Mouse (Mus musculus): ENCODE data around the gene Gm13723. TPM values are rescaled to one million over a fixed set of nuclear protein-coding genes. Genes with fewer than 3 reads are reported as not detected.

Gm13723 gene
- total RNA-seq (2021) = not detected
- long read RNA-seq, experiment 1 = 0 reads
- long read RNA-seq, experiment 2 = 0 reads

- DNase-seq = no peak
Observed at GRCm38 (mm10) chr2:86874702-86875101, at the start of gene Gm13723. Gene Gm13723 (minus strand): TSS chr2:86874802.

- no peak for DNase-seq
Observed at GRCm38 (mm10) chr2:86905647-86906046, 31.0 kb upstream of the Gm13723 start.

DNA sequence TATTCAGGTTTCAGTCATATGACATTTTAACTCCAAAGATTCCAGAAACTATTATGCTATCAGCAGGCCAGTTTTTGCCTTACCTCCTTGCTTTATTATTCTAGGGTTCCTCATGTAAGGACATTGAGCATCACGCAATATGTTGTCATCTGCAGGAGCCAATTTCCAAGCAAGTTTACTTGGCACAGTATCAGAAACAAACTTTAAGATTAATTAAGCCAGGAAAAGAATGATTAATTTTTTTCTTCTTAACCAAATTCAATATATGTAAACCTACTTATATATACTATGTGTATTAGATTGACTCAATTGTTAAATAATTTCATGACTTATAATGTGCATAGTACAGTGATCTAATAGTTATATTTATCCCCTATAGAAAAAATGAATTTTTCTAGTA lies 17.5 kb upstream of the Gm13723 start, which contains the start of gene Olfr1097:
Olfr1097 (minus strand) TSS at position 101 of the 400 bp plus-strand sequence.
- DNase-seq = no peak

DNA sequence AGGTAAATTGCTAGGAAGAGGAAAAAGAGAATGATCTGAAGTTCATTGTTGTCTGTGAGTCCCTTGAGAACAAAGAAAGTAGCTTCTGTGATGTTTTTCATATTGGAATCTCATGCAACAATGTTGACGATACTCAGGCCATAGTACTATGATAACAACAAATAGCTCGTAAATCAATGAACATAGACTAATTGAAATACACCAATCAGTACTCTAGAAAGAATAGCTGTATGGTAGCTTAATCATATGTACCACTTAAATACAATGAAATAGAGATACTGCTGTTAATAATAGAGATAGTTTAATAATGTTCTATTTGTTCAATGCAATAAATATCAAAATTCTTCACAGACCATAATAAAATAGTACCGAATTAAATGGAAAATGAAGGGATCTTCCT lies 23.0 kb downstream of the Gm13723 start, which contains the start of gene Olfr1095:
Olfr1095 (minus strand) TSS at position 101 of the 400 bp plus-strand sequence.
- no peak for DNase-seq

GRCm38 (mm10) chr2:86824363-86824762 lies 50.2 kb downstream of the Gm13723 start, which contains the start of gene Olfr1094:
Gene Olfr1094 (plus strand): TSS chr2:86824663.
- no peak for DNase-seq

Other genes with a start within 250 kb of the Gm13723 start
- gene Olfr1084, start 235.1 kb downstream of the Gm13723 start, total RNA-seq (2021) = not detected
- gene Olfr1085, start 212.8 kb downstream of the Gm13723 start, total RNA-seq (2021) = not detected
- not detected for gene Olfr1086, start 194.7 kb downstream of the Gm13723 start, total RNA-seq (2021)
- not detected for gene Olfr1087, start 176.4 kb downstream of the Gm13723 start, total RNA-seq (2021)
- gene Olfr1089, start 141.1 kb downstream of the Gm13723 start, total RNA-seq (2021) = not detected
- gene Olfr1090, start 115.8 kb downstream of the Gm13723 start, total RNA-seq (2021) = not detected
- not detected for gene Olfr1093, start 92.3 kb downstream of the Gm13723 start, total RNA-seq (2021)
- not detected for gene Olfr141, start 64.8 kb downstream of the Gm13723 start, total RNA-seq (2021)
- gene Olfr1094, start 50.1 kb downstream of the Gm13723 start, total RNA-seq (2021) = not detected
- not detected for gene Olfr1095, start 23.1 kb downstream of the Gm13723 start, total RNA-seq (2021)
- gene Olfr1097, start 17.4 kb upstream of the Gm13723 start, total RNA-seq (2021) = not detected
- gene Olfr1098, start 49.7 kb upstream of the Gm13723 start, total RNA-seq (2021) = not detected
- not detected for gene Olfr1099, start 85.9 kb upstream of the Gm13723 start, total RNA-seq (2021)
- not detected for gene Olfr1100, start 105.2 kb upstream of the Gm13723 start, total RNA-seq (2021)
- gene Olfr1101, start 116.4 kb upstream of the Gm13723 start, total RNA-seq (2021) = not detected
- not detected for gene Olfr1102, start 123.6 kb upstream of the Gm13723 start, total RNA-seq (2021)
- gene Olfr1104, start 152.3 kb upstream of the Gm13723 start, total RNA-seq (2021) = not detected
- gene Olfr1105, start 161.7 kb upstream of the Gm13723 start, total RNA-seq (2021) = not detected
- gene Olfr1106, start 177.5 kb upstream of the Gm13723 start, total RNA-seq (2021) = not detected
- not detected for gene Olfr1107, start 201.0 kb upstream of the Gm13723 start, total RNA-seq (2021)
- not detected for gene Olfr1109, start 221.2 kb upstream of the Gm13723 start, total RNA-seq (2021)
- not detected for gene Olfr259, start 239.8 kb upstream of the Gm13723 start, total RNA-seq (2021)

Measured in gastrocnemius, postnatal 10 days (tissue).